Mouse (Mus musculus): Measurements from ENCODE around the gene Scaf11.
A peak's percentile ranks its signal among the peaks of the same experiment; 100 is the strongest.
"Not testable (repeated sequence)": the region's sequence is repeated elsewhere in the genome, so short reads cannot be mapped to it uniquely, and the experiment has no call there.

Gene Scaf11

GRCm38 (mm10) chr15:96463821-96464220, 3.2 kb upstream of the Scaf11 start:
- no peak for DNase-seq

- DNase-seq, result no peak
Observed at GRCm38 (mm10) chr15:96462611-96463010, 2.0 kb upstream of the Scaf11 start.

- peak; percentile 37 for DNase-seq
Observed at GRCm38 (mm10) chr15:96461541-96462512, 1.2 kb upstream of the Scaf11 start.

- DNase-seq, result no peak
Observed at GRCm38 (mm10) chr15:96460451-96460729, 253 bp downstream of the Scaf11 start.

GRCm38 (mm10) chr15:96459741-96460450, 747 bp downstream of the Scaf11 start:
- DNase-seq, result peak; percentile 74 to 82

- no peak for DNase-seq
Observed at GRCm38 (mm10) chr15:96458273-96458672, 2.4 kb downstream of the Scaf11 start.

- no peak for DNase-seq
Observed at GRCm38 (mm10) chr15:96457338-96457664, 3.3 kb downstream of the Scaf11 start.

GRCm38 (mm10) chr15:96456651-96457337, 3.8 kb downstream of the Scaf11 start:
- peak; percentile 60 to 66 for DNase-seq

- DNase-seq, result peak; percentile 34 to 74
Observed at GRCm38 (mm10) chr15:96455595-96456214, 4.9 kb downstream of the Scaf11 start.

- DNase-seq, result no peak
Observed at GRCm38 (mm10) chr15:96453346-96453745, 7.3 kb downstream of the Scaf11 start.

- DNase-seq, result peak; percentile 42 to 58
Observed at GRCm38 (mm10) chr15:96448656-96449299, 11.9 kb downstream of the Scaf11 start.

- no peak for DNase-seq
Observed at GRCm38 (mm10) chr15:96446785-96447184, 13.9 kb downstream of the Scaf11 start.

- not testable (repeated sequence) for DNase-seq
Observed at GRCm38 (mm10) chr15:96441480-96441879, 19.2 kb downstream of the Scaf11 start.

GRCm38 (mm10) chr15:96434202-96434601, 26.4 kb downstream of the Scaf11 start:
- no peak for DNase-seq

GRCm38 (mm10) chr15:96419920-96420319, 40.7 kb downstream of the Scaf11 start:
- no peak for DNase-seq

- no peak for DNase-seq
Observed at GRCm38 (mm10) chr15:96418161-96418560, 42.5 kb downstream of the Scaf11 start.

GRCm38 (mm10) chr15:96408717-96409121, 51.9 kb downstream of the Scaf11 start:
- no peak for DNase-seq

GRCm38 (mm10) chr15:96407151-96407550, 53.5 kb downstream of the Scaf11 start:
- no peak for DNase-seq

GRCm38 (mm10) chr15:96406253-96406652, 54.4 kb downstream of the Scaf11 start:
- no peak for DNase-seq

GRCm38 (mm10) chr15:96405548-96405947, 55.1 kb downstream of the Scaf11 start:
- DNase-seq, result no peak

- DNase-seq, result no peak
Observed at GRCm38 (mm10) chr15:96398333-96398732, 62.3 kb downstream of the Scaf11 start.

- no peak for DNase-seq
Observed at GRCm38 (mm10) chr15:96396641-96397344, 63.9 kb downstream of the Scaf11 start.

All from kidney, postnatal 36 days (tissue).